Mouse (Mus musculus): ENCODE measurements around the gene 1700080O16Rik.

GRCm38 (mm10) chrX:51974618-51975017 is 2.0 kb upstream of the 1700080O16Rik start:
- TF ChIP-seq CHD2 (IDR thresholded peaks at IDR 0.05; ENCODE audit: low read depth, low read length) (no peak), ZNF384 (IDR thresholded peaks at IDR 0.05; ENCODE audit: low read depth, low read length) (no peak)
